Mouse (Mus musculus) erythroblast, embryonic 14.5 days (primary cell): ENCODE results near the gene Vps72.

Experiments used
- GATA1 ChIP-seq: IDR thresholded peaks from 2 replicates; pipeline ENCODE4 v1.6.1; 2012; ENCODE audit warnings: low read length, inconsistent platforms, mixed read lengths
- TAL1 ChIP-seq: IDR thresholded peaks from 3 replicates; pipeline ENCODE4 v1.6.1; 2012; ENCODE audit warnings: low read length, inconsistent platforms, mixed read lengths

DNA sequence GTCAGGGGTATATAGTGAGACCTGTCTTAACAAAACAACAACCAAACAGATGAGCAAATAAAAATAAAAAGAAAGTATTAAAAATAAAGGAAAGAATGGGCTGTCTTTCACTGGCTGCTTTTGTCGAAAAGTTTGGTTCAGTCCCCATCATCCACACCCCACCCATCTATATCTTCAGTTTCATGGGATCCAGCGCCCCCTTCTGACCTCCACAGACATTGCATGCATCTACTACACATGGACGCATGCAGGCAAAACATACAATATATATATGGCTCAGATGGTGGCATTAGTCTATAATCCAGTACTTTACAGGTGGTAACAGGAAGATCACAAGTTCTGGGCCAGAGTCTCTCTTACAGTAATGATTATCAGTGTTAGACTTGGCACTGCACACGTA, 43.1 kb downstream of the Vps72 start:
- no peak for TF ChIP-seq GATA1
- TF ChIP-seq TAL1: no peak
